Mouse (Mus musculus) testis, adult 2 months (tissue): ENCODE data around the gene Usp37.

Experiments used
- CTCF ChIP-seq: fragments of 200-500 bp; IDR thresholded peaks from 2 replicates; pipeline ENCODE4 v1.5.1; 2012; ENCODE audit warnings: low read depth, mild to moderate bottlenecking, inconsistent platforms, low read length, moderate library complexity; ENCODE audit not compliant: control insufficient read depth, insufficient read depth, insufficient replicate concordance
- POLR2A ChIP-seq: fragments of 200-500 bp; IDR thresholded peaks from 2 replicates; pipeline ENCODE4 v1.6.1; 2012; ENCODE audit warnings: low read depth, mild to moderate bottlenecking, inconsistent platforms, low read length, moderate library complexity; ENCODE audit not compliant: control insufficient read depth

- TF ChIP-seq POLR2A = no peak
- no peak for TF ChIP-seq CTCF
Observed at GRCm38 (mm10) chr1:74505393-74505720, 38.7 kb downstream of the Usp37 start.
